Mouse (Mus musculus): ENCODE measurements around the gene Dpf3. TPM values are rescaled to one million over a fixed set of nuclear protein-coding genes. Genes with fewer than 3 reads are reported as not detected.

Dpf3 gene
- total RNA-seq, 2 experiments from 2014 or later = 21.3 to 22.9 TPM

DNA sequence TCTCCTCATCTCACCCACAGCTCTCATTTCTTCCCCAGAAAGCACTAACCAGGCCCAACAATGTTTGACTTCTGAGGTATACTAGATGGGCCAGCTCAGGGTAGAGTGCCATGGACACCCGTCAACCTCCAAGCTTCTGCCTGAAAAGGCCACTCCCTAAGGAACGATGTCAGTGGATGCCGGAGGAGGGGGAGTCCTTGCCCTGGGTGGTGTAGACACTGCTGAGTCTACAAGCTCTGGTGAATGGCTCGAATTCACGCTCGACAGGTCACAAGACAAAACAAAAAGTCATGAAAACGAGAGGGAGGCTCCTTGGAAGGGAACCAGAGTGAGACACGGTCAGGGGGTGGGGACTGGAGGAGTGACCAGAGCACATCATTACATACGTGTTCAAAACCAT, 17.4 kb downstream of the Dpf3 start:
- DNase-seq (ENCODE audit: low spot score in 2 of 2) = no peak

DNA sequence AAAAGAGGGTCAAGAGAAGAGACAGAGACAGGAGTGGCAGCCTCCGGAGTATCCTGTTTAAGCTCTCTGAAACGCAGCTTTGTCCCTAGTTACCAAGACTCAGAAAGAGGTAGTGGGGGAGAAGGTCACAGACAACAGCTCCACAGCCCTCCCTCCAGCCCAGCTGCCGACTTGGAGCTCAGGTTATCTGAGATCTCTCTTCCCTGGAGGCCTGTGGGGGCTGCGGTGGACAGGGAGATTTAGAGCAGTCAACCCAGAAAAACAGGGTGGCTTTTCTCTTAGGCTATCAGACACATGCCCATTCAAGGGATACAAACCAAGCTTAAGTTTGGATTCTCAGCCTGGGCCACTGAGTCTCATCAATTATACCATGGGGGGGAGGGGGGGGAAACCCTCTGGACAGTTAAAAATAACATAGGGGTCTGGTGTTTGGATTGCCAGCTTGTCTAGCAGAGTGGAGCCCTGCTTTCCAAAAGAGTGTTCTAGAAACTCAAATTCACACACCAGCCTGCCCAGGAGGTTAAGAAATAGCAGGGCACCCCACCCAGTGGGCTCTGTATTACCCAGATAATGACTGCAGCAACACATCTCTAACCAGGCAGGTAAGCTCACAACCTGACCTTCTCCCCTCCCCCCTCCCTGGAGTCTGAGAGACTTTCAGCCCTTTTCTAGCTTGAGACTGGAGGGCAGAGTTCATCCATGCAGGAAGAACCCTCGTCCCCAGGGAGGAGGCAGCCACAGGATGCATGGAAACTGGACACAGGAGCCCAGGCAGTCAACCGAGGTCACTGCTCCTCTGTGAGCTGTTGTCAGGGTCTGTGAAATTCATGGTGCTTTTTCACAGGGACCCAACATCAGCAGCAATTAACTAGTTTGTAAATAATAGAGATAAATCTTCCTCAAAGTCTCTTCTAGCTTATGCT, 20.7 kb downstream of the Dpf3 start:
- DNase-seq (ENCODE audit: low spot score in 2 of 2) = no peak

DNA sequence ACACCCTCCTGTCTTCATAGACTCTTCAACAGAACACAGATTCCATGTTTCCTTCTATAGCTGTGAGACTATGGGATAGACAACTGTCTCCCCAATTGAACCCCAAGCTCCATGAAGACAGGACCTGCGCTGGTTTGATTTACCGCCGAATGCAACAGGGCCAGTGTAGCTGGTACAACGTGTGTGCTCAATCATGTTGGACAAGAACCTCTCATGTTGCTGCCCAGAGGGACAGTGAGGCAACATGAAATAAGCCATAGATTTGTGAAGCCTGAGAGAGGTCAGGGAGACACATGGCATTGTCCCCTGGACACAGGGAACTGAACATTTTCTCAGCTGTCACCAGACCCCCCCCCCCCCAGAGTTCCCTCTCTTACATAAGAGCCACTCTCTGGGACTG, 21.5 kb downstream of the Dpf3 start:
- no peak for DNase-seq (ENCODE audit: low spot score in 2 of 2)

DNA sequence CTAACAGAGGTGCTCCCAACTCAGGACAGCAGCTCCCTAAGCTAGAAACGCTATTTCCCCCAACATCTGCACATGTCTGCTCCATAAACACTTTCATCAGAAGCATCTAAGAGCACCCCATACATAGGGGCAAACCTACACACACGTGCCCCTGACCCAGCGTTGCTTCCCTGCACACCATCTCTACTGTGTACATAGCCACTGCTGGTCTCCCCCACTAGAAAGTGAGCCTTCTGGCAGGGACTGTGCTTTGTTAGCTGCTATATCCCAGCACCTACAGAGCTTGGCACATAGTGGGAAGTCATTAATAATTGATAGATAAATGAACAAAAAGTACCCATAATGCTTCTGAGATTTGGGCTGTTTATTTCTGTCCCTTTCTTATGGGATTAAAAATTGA, 27.2 kb downstream of the Dpf3 start:
- DNase-seq (ENCODE audit: low spot score in 2 of 2) = no peak

DNA sequence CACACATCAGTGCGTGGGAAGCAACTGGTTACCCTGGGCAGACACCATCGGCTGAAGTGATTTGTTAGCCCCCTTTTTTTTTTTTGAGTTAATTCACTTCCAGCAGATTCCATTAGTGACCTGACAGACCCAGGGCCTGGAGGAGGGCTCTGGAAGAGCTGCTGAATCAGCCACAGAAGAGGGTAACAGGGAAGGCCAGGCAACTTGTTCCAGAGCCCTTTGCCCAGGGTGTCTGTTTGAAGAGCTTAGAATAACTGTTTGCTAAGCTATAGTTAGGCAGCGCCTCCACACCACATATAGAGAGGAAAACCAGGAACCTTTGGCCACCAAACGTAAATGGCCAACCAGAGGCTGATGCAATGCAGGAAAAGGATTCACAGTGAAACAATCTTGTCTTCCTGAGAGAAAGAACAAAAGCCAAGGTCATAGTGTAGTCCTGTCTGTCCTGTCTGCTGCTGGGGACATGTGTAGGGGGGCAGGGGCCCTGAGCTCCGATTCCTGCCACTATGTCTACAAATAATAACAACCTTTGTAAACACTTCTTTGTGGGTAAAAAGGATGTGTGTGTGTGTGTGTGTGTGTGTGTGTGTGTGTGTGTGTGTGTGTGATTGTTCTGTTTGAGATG, 32.7 kb downstream of the Dpf3 start:
- no peak for DNase-seq (ENCODE audit: low spot score in 2 of 2)

DNA sequence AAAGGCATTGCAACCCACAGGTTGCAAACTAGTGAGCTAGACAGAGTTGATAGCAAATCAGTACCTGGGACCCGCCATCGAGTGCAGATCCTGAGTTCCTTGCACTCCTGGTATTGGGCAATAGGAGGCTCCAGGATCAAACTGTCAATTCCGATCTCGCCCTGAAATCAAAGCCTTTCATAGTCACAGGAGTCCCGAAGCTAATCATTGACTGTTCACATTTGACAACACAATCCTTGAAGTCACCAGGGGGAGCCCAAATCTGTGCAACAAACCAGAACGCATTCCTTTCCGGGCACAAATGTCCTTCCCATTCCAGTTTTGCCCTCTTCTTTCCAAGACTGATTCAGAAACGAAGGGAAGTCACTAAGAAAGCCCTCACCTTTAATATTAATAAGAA, 35.7 kb downstream of the Dpf3 start:
- no peak for DNase-seq (ENCODE audit: low spot score in 2 of 2)

DNA sequence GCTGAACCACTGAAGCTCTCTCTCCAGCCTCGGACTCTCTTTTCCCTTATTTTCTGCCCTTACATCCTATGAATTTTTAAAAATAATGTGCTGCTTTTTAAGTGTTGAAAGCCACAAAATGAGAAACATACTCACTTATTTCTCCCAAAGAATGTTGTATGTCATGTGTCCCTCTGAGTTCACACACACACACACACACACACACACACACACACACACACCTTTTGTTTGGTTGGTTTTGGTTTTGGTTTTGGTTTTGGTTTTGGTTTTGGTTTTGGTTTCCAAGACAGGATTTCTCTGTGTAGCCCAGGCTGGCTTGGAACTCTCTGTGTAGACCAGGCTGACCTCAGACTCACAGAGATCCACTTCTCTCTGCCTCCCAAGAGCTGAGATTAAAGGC, 37.0 kb downstream of the Dpf3 start:
- no peak for DNase-seq (ENCODE audit: low spot score in 2 of 2)

DNA sequence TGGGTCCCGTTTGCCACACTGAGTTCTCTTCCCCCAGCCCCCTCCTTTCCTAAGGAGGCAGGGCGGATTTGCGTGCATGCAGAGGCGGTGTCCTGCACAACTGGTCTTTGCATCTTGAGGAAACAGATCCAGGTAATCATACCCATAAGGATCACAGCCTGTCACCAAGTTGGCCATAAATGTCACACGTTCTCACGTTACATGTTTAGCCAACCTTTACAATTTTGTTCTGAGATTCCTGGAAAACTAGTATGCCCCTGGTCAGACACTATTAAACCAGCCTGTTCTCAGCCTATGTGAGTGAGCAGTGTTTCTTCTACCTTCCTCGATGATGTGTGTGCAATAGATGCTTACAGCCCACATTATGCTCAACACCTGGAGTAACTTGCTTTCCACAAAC, 38.3 kb downstream of the Dpf3 start:
- DNase-seq (ENCODE audit: low spot score in 2 of 2) = no peak

DNA sequence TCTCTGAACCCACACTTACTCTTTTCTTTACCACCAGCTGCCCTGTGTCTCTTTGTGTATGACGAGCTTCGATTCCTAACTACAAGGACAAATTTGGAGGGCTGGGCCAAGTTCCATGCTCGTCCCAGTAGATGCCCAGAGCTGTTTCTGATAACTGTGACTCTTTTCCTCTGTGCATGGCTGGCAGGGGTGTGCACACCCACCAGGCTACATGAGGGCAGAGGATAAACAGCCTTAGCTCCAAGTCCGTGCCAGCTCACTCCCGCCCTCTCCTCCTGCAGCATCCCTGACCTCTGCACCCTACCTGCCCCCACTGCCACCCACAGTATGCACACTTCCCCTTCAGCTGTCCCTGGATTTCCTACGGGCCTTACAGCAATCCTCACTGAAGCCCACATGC, 41.9 kb downstream of the Dpf3 start:
- no peak for DNase-seq (ENCODE audit: low spot score in 2 of 2)

DNA sequence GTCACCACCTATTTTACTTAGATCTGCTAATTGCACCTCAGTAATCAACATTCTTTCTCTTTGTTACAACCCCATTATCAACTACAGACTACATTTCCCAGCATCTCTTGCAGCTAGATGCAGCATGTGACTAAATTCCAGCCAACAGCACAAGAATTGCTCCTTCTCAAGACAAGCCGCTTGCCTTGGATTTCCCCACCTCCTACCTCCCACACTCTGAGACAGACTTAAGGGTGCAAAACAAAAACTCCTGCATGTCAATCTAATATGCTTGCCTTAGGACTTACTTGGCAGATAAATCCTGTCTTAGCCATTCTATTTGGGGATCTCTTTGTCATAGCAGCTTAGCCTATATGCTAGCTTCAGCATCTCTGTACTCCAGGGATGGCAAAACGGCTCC, 43.1 kb downstream of the Dpf3 start:
- DNase-seq (ENCODE audit: low spot score in 2 of 2) = peak in 1 of 2 experiments; percentile 25

DNA sequence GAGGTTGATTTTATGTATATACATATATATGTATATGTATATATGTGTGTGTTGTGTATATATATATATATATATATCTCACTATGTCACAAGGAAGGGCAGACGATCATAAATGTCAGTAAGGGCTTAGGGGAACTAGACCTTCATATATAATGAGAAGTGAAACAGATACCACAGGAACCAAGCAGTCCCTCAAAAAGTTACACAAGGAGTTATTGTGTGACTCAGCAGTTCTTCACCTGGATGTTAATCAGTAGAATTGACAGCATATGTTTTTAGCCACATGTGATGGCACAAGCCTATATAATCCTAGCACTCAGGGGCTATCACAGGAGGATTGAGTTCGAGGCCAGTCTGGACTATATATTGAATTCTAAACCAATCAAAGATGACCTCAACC, 49.5 kb downstream of the Dpf3 start:
- no peak for DNase-seq (ENCODE audit: low spot score in 2 of 2)

DNA sequence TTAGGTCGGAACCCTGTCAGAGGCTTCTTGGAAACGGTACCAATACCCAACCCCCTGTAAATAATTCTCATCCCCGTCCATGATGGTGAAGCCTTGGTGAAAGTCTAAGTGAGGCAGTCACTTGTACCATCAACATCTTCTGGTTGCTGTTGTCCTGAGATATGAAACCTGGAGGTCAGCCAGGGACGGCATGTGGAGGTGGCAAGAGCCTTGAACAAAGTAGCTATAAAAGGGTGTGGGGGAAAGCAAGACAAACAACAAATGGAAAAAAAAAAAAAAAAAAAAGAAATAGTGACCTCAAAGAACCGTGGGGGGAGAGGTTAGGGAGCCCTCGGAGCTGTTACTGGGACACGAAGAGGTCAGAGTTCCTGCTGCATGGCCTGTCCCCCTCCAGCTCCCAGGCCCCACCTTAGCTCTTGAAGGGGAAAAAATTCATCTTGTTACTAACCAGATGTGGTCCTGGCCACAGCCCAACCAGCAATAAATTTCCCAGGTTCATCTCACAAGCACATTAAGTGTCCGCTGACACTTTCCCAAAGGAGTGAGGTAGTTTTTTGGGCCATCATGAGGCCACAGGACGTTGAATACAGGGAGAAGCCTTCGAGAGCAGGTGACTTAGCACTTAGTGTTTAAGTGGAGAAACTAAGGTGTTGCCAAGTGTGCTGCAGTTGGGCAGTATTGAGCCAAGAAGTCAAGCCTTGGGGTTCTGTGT, 53.4 kb downstream of the Dpf3 start:
- no peak for DNase-seq (ENCODE audit: low spot score in 2 of 2)

DNA sequence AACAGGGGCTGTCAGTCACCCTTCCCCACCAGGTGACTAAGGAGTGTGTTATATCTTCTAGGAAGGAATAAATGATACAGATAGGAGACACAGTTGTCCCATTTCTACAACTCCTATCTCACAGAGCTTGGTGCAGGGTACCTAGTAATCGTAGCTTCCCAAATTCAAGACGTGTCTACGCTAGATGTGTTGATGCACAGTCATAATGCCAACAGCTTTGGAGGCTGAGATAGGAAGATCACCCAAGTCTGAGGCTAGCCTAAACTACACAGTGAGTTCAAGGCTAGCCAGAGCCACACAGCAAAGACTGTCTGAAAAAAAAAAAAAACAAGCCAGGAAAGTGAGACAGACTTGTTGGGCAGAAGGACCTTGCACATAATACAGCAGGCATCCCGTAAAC, 54.1 kb downstream of the Dpf3 start:
- DNase-seq (ENCODE audit: low spot score in 2 of 2) = no peak

DNA sequence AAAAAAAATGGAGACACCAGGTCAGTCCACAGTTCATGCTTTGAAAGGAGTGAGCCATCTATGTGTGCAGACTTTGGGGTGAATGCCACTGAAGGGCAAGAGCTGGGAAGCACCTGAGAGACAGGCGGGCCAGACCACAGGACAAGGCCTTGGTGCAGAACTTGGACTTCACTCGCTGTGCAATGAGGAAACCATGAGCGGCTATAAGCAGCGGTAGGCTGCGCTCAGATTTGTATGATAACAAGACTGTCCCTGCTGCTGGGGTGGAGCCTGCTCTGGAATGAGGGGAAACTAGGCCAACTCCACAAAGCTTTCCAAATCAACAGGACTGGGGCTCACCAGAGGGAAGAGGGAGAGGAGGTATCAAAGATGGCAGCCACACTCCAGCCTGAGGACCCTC, 57.3 kb downstream of the Dpf3 start:
- DNase-seq (ENCODE audit: low spot score in 2 of 2) = no peak

DNA sequence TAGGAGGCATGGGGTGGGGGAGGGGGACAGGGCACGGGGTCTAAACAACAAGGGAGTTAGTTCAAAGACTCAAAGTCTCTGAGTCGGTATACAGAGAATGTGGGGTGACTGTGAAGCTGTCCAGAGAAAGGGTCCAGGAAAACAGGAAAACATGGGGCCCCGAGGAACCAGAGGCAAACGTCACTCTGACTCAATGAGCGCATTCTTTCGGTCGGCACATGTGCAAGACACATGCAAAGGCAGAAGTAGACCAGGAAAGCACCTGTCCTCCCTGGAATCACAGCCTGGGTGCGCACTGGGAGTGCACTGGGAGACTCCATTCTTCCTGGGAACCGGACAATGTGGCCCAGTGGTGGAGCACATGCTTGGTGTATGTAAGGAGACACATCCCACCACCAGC, 59.5 kb downstream of the Dpf3 start:
- no peak for DNase-seq (ENCODE audit: low spot score in 2 of 2)

DNA sequence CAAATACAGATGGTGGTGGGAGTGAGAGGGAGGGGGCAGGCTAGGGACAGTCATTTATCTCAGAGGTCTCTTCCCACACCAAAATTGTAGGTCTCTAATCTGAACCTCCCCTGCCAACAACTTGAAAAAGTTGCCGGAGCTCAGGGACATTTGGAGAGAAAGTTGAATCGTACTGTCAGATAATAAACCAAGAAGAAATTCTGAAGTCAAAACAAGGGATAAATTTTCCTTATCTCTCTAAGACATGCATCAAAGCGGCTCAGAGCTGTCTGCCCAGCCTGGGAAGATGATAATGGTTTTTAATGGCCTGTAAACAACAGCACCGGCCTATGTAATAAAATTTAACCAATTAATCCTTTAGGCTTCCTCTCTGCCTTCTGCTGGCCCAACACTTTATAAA, 59.9 kb downstream of the Dpf3 start:
- no peak for DNase-seq (ENCODE audit: low spot score in 2 of 2)

DNA sequence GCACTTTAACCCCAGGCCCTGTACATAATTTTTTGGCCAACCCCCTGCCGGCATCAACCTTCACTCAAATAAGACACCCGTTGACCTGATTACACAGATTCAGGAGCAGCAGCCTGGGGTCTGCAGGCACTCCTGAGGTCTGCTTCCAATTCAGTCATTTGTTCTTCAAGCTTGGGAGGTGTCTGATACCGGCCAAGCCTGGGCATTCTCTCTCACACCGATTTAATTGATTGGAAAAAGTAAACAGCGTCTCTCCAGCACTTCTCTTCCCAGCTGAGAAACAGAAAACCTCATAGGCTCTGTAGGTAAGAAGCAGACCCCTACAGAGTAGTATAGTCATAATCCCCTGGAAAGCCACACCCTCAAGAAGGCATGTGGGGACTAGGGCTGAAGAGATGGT, 61.2 kb downstream of the Dpf3 start:
- no peak for DNase-seq (ENCODE audit: low spot score in 2 of 2)

DNA sequence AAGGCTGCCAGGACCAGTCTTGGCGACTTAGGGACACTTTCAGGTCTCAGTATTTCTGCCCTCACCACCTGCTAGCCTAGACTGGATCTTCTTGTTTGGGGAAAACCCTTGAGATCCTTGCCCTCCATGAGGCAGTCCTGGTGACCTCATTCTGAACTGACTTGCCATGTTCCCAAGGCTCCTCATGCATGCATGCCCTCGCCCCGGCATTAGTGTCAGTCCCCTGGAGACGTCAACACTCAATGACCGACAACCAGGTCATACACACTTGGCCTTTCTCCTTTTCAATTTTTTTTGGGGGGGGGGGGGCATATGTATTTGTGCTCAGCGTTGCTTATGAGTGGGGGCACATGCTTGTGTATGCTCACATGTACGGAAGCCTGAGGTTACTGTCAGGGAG, 61.8 kb downstream of the Dpf3 start:
- no peak for DNase-seq (ENCODE audit: low spot score in 2 of 2)

DNA sequence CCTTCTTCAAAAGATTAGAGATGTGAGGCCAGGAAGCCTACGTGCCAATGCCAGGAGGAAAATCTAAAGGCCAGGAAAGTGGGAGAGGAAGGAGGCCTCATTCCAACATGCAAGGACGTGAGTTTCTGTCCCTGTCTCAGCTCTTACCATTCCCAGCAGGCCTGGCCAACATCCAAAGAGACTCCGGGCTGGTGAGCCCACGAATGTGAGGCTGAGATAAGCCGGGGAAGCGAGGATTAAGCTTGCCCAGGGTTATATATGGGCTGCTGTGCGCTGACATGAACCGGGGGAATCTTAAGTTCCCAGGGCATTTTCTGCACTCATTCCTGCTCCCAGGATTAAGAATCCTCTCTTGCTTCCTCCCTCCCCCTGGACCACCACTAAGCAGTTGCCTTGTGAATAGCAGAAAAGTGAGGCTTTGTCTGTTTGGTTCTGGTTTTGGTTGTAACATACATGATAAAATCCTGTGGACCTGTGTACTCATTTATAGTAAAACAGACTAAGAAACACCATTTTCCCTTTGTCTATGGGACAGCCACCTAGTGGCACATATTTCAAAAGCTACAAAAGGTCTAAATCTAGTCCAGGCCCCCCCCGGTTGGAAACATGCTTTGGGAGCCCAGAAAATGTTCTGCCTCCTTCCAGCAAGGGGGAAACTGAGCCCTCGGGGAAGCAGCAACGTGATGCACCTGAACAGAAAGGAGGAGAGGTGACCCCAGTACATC, 62.6 kb downstream of the Dpf3 start:
- DNase-seq (ENCODE audit: low spot score in 2 of 2) = no peak

DNA sequence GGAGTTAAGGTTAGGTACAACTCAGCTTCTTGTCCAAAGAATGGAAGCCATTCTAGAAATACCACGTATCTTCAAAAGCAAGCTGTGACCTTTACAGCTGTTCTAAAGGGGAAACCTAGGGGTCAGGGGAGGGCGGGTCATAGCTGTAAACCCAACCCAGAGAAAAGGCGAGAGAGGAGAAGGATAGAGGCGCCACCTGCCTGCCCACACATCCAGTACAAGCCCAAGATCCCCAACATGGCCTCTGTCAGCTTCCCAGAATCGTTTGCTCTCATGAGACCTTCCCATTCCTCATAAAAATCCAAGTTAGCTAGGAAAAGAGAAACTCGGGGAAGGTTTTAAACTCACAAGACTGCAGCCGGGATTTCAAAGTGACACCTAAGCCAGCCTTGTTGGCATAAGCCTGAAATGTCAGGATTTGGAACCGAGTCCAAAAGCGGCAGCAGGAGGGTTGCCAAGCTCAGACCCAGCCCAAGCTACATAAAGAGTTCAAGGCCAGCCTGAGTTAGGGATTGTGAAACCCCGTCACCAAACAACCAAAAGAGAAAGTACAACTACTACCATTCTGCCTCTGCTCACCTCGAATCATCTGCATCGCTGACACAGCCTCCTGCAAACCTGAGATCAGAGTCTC, 63.3 kb downstream of the Dpf3 start:
- DNase-seq (ENCODE audit: low spot score in 2 of 2) = no peak

DNA sequence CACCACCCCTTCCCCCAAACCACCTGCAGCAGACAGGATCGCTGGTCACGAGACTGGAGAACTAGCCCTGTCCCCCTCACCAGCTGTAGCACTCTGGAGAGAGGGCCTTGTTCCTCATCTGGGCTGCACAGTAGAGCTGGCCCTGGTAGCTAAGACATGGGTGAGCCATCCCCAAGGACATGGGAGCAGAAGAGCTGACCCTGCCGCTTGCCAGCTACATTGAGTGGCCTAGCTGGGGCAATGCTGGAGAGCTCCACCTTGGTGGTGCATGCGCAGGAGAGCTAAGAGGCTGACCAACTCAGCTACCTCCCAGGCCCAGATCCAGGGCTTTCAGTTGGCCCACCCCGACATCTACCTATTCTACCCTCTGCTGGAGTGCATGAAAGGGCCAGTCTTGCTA, 67.2 kb downstream of the Dpf3 start:
- no peak for DNase-seq (ENCODE audit: low spot score in 2 of 2)
